Mouse (Mus musculus) limb, embryonic 14.5 days (tissue): ENCODE measurements at regions not wholly inside any gene's neighbourhood (a gene's known extent, or its start where the extent isn't known, plus 50 kb on each side); places are given as distances from the start of the nearest gene placed in this dataset.

Experiments used
- ATAC-seq: fragments of 200-750 bp; cut with Nextera tagmentation; 2 replicates; pipeline ENCODE4 v1.8.0; 2017; ENCODE audit warnings: low read depth, moderate number of reproducible peaks, moderate TSS enrichment; ENCODE audit not compliant: low FRiP score
- DNase-seq: peaks from one replicate; pipeline ENCODE4 v3.0.0-alpha.2; 2015; ENCODE audit warnings: low spot score
- H3K27ac ChIP-seq: fragments of 300-500 bp; sonication (generic); replicated peaks from 2 replicates; pipeline ENCODE4 v1.5.1; 2014; ENCODE audit warnings: low read depth, mild to moderate bottlenecking, low read length, moderate library complexity, mixed read lengths
- H3K27me3 ChIP-seq: fragments of 300-500 bp; sonication (generic); 2 replicates; pipeline ENCODE4 v1.6.1; 2014; ENCODE audit warnings: low read length, mixed read lengths; ENCODE audit not compliant: control insufficient read depth, insufficient read depth
- H3K36me3 ChIP-seq: fragments of 300-500 bp; sonication (generic); 2 replicates; pipeline ENCODE4 v1.6.1; 2014; ENCODE audit warnings: mild to moderate bottlenecking, low read length, moderate library complexity, mixed read lengths; ENCODE audit not compliant: control insufficient read depth, insufficient read depth
- H3K4me1 ChIP-seq: fragments of 300-500 bp; sonication (generic); 2 replicates; pipeline ENCODE4 v1.6.1; 2014; ENCODE audit warnings: antibody characterized with exemption, low read length, mixed read lengths; ENCODE audit not compliant: control insufficient read depth, insufficient read depth
- H3K4me2 ChIP-seq: fragments of 300-500 bp; sonication (generic); replicated peaks from 2 replicates; pipeline ENCODE4 v1.6.1; 2014; ENCODE audit warnings: low read depth, mild to moderate bottlenecking, low read length, moderate library complexity; ENCODE audit not compliant: severe bottlenecking
- H3K4me3 ChIP-seq: fragments of 300-500 bp; sonication (generic); replicated peaks from 2 replicates; pipeline ENCODE4 v1.5.1; 2014; ENCODE audit warnings: low read length
- H3K9ac ChIP-seq: fragments of 300-500 bp; sonication (generic); 2 replicates; pipeline ENCODE4 v1.6.1; 2014; ENCODE audit warnings: mild to moderate bottlenecking, low read depth, low read length, moderate library complexity; ENCODE audit not compliant: severe bottlenecking
- H3K9me3 ChIP-seq: fragments of 300-500 bp; sonication (generic); 2 replicates; pipeline ENCODE4 v1.6.1; 2016; ENCODE audit warnings: low read length; ENCODE audit not compliant: control insufficient read depth
- POLR2A ChIP-seq: fragments of 200-500 bp; IDR thresholded peaks from 2 replicates; pipeline ENCODE4 v1.8.0; 2012; ENCODE audit warnings: inconsistent platforms, mild to moderate bottlenecking, moderate library complexity, borderline replicate concordance; ENCODE audit not compliant: insufficient read depth, insufficient read length; ENCODE audit errors: extremely low read depth
- WGBS: fragments of 180-500 bp; shearing (Covaris S2); extraction: QIAGEN DNeasy Blood & Tissue Kit; methylation state at CpG from one replicate; pipeline ENCODE4 v1.1.7; 2014; 5-methylcytosine and 5-hydroxymethylcytosine counted together

DNA sequence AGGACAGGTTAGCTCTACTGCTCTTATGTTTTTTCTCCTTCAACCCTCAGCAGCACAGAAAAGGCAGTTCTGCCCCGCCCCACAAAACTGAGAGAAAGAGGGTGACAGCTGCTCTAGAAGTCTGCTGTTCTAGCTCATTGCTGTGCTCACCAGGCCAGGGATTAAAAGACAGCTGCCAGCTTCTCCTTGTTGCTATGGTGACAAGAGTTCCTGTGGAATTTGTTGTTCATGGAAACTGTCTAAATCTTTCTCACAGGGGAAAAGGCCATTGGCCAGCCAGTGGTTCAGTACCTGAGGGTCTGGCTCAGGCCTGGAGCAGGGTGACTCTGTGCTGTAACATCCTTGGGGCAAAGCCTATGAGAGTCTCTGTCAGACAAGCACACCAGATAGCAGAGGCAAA is 405.6 kb upstream of the 4930550L24Rik start:
- Histone ChIP-seq H3K9me3 (no peaks in the 10 kb centered on the region), H3K4me2 (no peak overlapping the region), H3K4me3 (no peak overlapping the region), H3K36me3 (no peaks in the 10 kb centered on the region), H3K27me3 (no peaks in the 10 kb centered on the region), H3K4me1 (no peaks in the 10 kb centered on the region), H3K27ac (no peak overlapping the region), H3K9ac (no peak overlapping the region)
- TF ChIP-seq POLR2A: no peak
- 72% methylated on average over 1 of the region's 1 CpGs for WGBS
- ATAC-seq (peak; percentile 37; the same call in 1 of the 2 replicates), DNase-seq (peak; percentile 7)

GRCm38 (mm10) chrX:58514925-58515324 is 394.2 kb upstream of the 4930550L24Rik start:
- Histone ChIP-seq H3K27me3 (no peaks in the 10 kb centered on the region), H3K4me1 (no peaks in the 10 kb centered on the region)
- DNase-seq: peak; percentile 61

More at GRCm38 (mm10) chrX:58514925-58515324, 394.2 kb upstream of the 4930550L24Rik start:
- no peaks in the 10 kb centered on the region for H3K36me3 ChIP-seq
- TF ChIP-seq POLR2A: no peak
- H3K9ac ChIP-seq: no peak overlapping the region
- no peak for ATAC-seq
- 52% methylated on average over 4 of the region's 5 CpGs for WGBS
- no peak overlapping the region for H3K27ac ChIP-seq
- H3K4me2 ChIP-seq: no peak overlapping the region
- no peak overlapping the region for H3K4me3 ChIP-seq
- H3K9me3 ChIP-seq: no peaks in the 10 kb centered on the region
